Mouse (Mus musculus): ENCODE measurements around the gene Hspb6. TPM values are rescaled to one million over a fixed set of nuclear protein-coding genes. Genes with fewer than 3 reads are reported as not detected.

Gene Hspb6
- polyA plus RNA-seq, 1 experiment = 8.4 TPM

GRCm38 (mm10) chr7:30564970-30565571 lies 13.1 kb downstream of the Hspb6 start, which contains the start of gene Igflr1:
Gene Igflr1 (plus strand): TSS chr7:30565427.
- no peak for TF ChIP-seq CTCF (IDR thresholded peaks at IDR 0.05; ENCODE audit: borderline replicate concordance, extremely low read depth, insufficient read depth, insufficient read length)
- no peak for TF ChIP-seq POLR2A (IDR thresholded peaks at IDR 0.05; ENCODE audit: borderline replicate concordance, extremely low read depth, insufficient read depth, insufficient read length, poor library complexity, severe bottlenecking)
- DNase-seq (ENCODE audit: low read depth) = no peak

DNA sequence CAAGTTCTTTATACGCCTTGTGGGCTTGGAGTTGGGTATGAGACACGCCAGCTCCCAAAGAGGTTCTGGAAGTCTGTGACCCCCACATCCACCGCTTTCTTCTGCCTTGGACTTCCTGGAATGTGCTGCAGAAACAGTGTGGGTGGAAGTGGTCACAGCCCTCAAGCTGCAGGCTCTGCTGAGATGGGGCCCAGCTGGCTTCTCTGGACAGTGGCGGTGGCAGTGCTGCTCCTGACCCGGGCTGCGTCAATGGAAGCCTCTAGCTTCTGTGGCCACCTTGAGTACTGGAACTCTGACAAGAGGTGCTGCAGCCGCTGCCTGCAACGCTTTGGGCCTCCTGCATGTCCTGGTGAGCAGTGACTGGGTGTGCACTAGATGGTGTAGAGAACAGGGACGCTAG lies 14.1 kb downstream of the Hspb6 start:
- TF ChIP-seq CTCF (IDR thresholded peaks at IDR 0.05; ENCODE audit: borderline replicate concordance, extremely low read depth, insufficient read depth, insufficient read length) (no peak), POLR2A (IDR thresholded peaks at IDR 0.05; ENCODE audit: borderline replicate concordance, extremely low read depth, insufficient read depth, insufficient read length, poor library complexity, severe bottlenecking) (no peak)

DNA sequence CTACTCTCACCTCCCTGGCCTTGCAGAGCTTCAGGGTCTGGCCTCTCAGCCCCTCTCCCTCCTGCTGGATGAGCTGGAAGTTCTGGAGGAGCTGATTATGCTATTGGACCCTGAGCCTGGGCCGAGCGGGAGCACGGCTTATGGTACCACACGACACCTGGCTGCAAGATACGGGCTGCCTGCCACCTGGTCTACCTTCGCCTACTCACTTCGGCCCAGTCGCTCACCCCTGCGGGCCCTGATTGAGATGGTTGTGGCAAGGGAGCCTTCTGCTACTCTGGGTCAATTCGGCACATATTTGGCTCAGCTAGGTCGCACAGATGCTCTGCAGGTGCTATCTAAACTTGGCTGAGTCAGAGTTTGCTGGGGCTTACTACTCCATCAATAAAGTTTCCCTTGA lies 15.6 kb downstream of the Hspb6 start:
- no peak for DNase-seq (ENCODE audit: low read depth)
- no peak for TF ChIP-seq POLR2A (IDR thresholded peaks at IDR 0.05; ENCODE audit: borderline replicate concordance, extremely low read depth, insufficient read depth, insufficient read length, poor library complexity, severe bottlenecking)
- no peak for TF ChIP-seq CTCF (IDR thresholded peaks at IDR 0.05; ENCODE audit: borderline replicate concordance, extremely low read depth, insufficient read depth, insufficient read length)

More for the DNA sequence above, 14.1 kb downstream of the Hspb6 start:
- DNase-seq (ENCODE audit: low read depth) = no peak

- TF ChIP-seq CTCF (IDR thresholded peaks at IDR 0.05; ENCODE audit: borderline replicate concordance, extremely low read depth, insufficient read depth, insufficient read length) = no peak
- TF ChIP-seq POLR2A (IDR thresholded peaks at IDR 0.05; ENCODE audit: borderline replicate concordance, extremely low read depth, insufficient read depth, insufficient read length, poor library complexity, severe bottlenecking) = no peak
- DNase-seq (ENCODE audit: low read depth) = no peak
Measured at GRCm38 (mm10) chr7:30572389-30572788, 20.4 kb downstream of the Hspb6 start.

DNA sequence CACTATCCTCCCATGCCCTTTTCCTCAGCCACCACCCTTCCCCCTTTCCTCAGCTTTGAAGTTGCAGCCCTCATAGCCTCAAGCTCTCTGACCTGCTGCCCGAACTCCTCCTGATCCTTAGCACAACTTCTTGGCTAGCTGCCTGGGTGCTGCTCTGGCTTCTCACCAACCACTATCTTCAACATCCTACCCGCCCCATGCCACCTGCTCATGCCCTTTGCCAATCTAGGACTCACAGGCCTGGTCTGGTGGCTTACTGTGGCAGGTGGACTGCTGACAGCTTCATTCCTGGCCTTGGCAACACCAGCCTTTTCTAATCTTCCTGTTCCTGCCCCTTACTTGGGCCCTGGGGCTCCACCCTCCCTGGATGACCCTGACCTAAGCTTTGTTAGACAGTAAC lies 21.0 kb downstream of the Hspb6 start:
- no peak for DNase-seq (ENCODE audit: low read depth)

DNA sequence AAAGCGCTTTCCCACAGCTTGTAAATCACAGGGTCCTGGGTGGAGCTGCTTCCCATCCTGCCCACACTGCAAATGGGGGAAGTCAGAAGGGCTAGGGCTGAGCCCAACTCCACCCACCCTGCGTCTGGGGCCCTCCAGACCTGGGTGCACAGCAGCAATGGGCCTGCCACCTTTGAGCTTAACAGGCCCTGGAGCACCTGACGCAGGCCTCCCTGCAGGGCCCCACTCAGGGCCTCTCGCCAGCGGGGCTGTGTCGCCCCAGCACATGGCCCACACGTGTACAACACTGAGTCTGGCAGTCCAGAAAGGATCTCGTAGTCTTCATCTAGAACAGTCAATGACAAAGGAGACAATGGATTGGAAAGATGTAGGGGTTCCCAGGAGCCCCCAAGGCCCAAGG lies 28.0 kb downstream of the Hspb6 start:
- no peak for DNase-seq (ENCODE audit: low read depth)
- TF ChIP-seq POLR2A (IDR thresholded peaks at IDR 0.05; ENCODE audit: borderline replicate concordance, extremely low read depth, insufficient read depth, insufficient read length, poor library complexity, severe bottlenecking) = no peak
- TF ChIP-seq CTCF (IDR thresholded peaks at IDR 0.05; ENCODE audit: borderline replicate concordance, extremely low read depth, insufficient read depth, insufficient read length) = no peak

More for the DNA sequence above, 21.0 kb downstream of the Hspb6 start:
- TF ChIP-seq CTCF (IDR thresholded peaks at IDR 0.05; ENCODE audit: borderline replicate concordance, extremely low read depth, insufficient read depth, insufficient read length) = no peak
- TF ChIP-seq POLR2A (IDR thresholded peaks at IDR 0.05; ENCODE audit: borderline replicate concordance, extremely low read depth, insufficient read depth, insufficient read length, poor library complexity, severe bottlenecking) = no peak

- no peak for DNase-seq (ENCODE audit: low read depth)
- no peak for TF ChIP-seq CTCF (IDR thresholded peaks at IDR 0.05; ENCODE audit: borderline replicate concordance, extremely low read depth, insufficient read depth, insufficient read length)
- no peak for TF ChIP-seq POLR2A (IDR thresholded peaks at IDR 0.05; ENCODE audit: borderline replicate concordance, extremely low read depth, insufficient read depth, insufficient read length, poor library complexity, severe bottlenecking)
Measured at GRCm38 (mm10) chr7:30581547-30581946, 29.6 kb downstream of the Hspb6 start.

DNA sequence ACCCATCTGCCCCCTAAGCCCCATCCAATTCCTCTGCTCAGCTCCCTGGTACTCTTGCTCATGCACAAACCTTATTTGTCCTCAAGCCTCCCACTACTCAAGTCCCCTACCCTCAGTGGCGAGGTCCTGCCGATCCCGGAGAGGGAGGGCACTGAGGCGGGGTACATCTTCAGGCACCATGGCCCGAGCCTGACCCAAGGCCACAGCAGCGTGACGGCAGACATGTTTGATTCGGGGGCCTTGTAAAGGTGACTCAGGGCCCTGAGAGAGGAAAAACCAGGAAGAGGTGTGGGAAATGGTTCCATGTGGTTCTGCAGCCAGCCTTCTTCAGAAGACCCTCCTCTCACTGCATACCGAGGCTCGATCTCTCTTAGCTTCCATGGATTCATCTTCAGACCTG lies 32.4 kb downstream of the Hspb6 start:
- DNase-seq (ENCODE audit: low read depth) = no peak
- TF ChIP-seq CTCF (IDR thresholded peaks at IDR 0.05; ENCODE audit: borderline replicate concordance, extremely low read depth, insufficient read depth, insufficient read length) = no peak
- no peak for TF ChIP-seq POLR2A (IDR thresholded peaks at IDR 0.05; ENCODE audit: borderline replicate concordance, extremely low read depth, insufficient read depth, insufficient read length, poor library complexity, severe bottlenecking)

DNA sequence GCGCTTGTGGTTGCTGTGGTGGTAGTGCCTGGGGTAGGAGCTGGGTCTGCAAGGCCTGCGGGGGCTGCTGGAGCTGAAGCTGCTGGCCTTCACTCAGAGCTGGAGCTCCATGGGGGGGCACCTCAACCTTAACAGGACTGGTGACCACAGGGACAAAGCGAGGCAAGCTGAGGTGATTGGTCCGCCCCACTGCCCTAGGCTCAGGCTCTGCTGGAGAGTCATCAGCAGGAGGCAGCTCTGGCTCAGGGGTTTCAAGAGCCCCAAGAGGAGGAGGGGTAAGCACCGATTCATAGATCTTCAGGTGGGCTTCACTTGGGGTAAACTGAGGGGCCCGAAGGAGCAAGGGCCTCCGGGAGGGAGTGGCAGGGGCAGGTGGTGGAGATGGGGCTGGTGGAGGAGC lies 33.2 kb downstream of the Hspb6 start:
- TF ChIP-seq POLR2A (IDR thresholded peaks at IDR 0.05; ENCODE audit: borderline replicate concordance, extremely low read depth, insufficient read depth, insufficient read length, poor library complexity, severe bottlenecking) (no peak), CTCF (IDR thresholded peaks at IDR 0.05; ENCODE audit: borderline replicate concordance, extremely low read depth, insufficient read depth, insufficient read length) (no peak)
- no peak for DNase-seq (ENCODE audit: low read depth)

- no peak for DNase-seq (ENCODE audit: low read depth)
- TF ChIP-seq CTCF (IDR thresholded peaks at IDR 0.05; ENCODE audit: borderline replicate concordance, extremely low read depth, insufficient read depth, insufficient read length) (no peak), POLR2A (IDR thresholded peaks at IDR 0.05; ENCODE audit: borderline replicate concordance, extremely low read depth, insufficient read depth, insufficient read length, poor library complexity, severe bottlenecking) (no peak)
Measured at GRCm38 (mm10) chr7:30586455-30587020, 34.6 kb downstream of the Hspb6 start.

DNA sequence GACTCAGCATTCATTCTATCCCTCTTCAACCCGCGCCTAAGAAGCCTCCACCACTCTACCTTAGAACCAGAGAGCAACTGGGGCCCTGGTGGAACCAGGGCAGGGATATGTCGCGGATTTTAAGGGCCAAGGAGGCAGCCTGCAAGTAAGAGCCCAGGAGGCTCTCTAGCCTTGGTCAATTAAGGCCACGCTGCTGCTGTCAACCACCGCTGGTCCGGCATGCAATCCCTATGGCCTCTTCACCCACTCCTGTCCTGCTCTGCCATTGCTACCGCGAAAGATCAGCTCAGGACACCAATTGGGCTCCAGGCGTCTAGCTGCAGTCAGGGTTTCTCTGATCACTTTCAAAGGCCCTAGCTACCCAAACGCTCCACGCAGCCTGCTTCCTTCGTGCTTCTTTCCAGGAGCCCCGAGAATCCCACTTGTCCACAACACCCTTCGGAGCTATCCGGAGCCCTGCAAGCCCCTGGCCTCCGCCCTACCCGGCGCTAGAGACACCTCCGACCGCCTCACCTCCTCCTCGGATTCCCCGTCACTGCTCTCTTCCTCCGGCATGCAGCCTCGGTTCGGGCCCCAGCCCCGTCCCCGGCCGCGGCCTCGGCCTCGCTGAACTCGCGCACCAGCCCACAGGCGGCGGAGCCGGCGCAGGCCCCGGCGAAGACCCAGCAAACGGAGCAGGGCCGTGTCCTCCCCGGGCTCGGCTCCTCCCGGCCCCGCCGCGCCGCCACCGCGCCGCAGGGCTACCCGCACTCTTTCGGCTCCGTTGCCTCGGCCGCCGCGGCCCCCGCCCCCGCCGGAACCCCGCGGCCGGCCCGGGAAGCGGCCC lies 36.1 kb downstream of the Hspb6 start:
- peak; percentile 43 for DNase-seq (ENCODE audit: low read depth)
- TF ChIP-seq CTCF (IDR thresholded peaks at IDR 0.05; ENCODE audit: borderline replicate concordance, extremely low read depth, insufficient read depth, insufficient read length) = no peak

All from brain, embryonic 14.5 days (tissue).